25 mouse cellular contexts compared by ENCODE assay signal in genomic region chr11:100292884-100293283, GRCm38 (mm10). TPM values are rescaled to one million over a fixed set of nuclear protein-coding genes. Genes with fewer than 3 reads are reported as not detected.
DNase-seq lines count a peak whose midpoint lies in the region; ATAC-seq and TF ChIP-seq lines count a peak whose summit lies in the region.
"Had no signal": no experiment of that assay in that cellular context is flagged by ENCODE, and none has a peak within 500 bp of the region (broad histone marks: within the 10 kb centered on the region; RNA-seq: fewer than 3 reads in every experiment).

No protein-coding gene starts in this region.

- no peak overlapping the region for H3K27ac ChIP-seq in forebrain, embryonic 11.5 days (ENCODE audit: low read depth, low read length)
- H3K27ac ChIP-seq in forebrain, embryonic 12.5 days = no peak overlapping the region
- H3K27ac ChIP-seq in limb, embryonic 15.5 days = 0 out of 2 replicates have a peak overlapping the region, but pooled peaks have one; percentile 40
- H3K27ac ChIP-seq in limb, embryonic 10.5 days = no peak overlapping the region
- no peak overlapping the region for H3K27ac ChIP-seq in forebrain, embryonic 14.5 days (ENCODE audit: low read depth, low read length)
- H3K27ac ChIP-seq: heart, embryonic 13.5 days; hindbrain, postnatal 0 days had no signal

- TF ChIP-seq CTCF in E14TG2a.4 (conservative IDR thresholded peaks at IDR 0.05; ENCODE audit: low read length) = no peak

- no peak overlapping the region for H3K4me2 ChIP-seq in forebrain, embryonic 11.5 days (ENCODE audit: low read depth, low read length, severe bottlenecking)
- H3K4me2 ChIP-seq in forebrain, embryonic 12.5 days = no peak overlapping the region
- no peak overlapping the region for H3K4me2 ChIP-seq in limb, embryonic 15.5 days
- H3K4me2 ChIP-seq in forebrain, embryonic 14.5 days (ENCODE audit: low read length) = no peak overlapping the region
- H3K4me2 ChIP-seq: embryonic facial prominence, embryonic 13.5 days; heart, embryonic 13.5 days had no signal

- H3K27me3 ChIP-seq in forebrain, embryonic 11.5 days (ENCODE audit: control insufficient read depth, insufficient read depth, low read length) = no peaks in the 10 kb centered on the region
- H3K27me3 ChIP-seq in forebrain, embryonic 12.5 days = 0 out of 2 replicates have a peak, but pooled peaks cover 4% of the 10 kb centered on the region
- no peaks in the 10 kb centered on the region for H3K27me3 ChIP-seq in limb, embryonic 15.5 days
- no peaks in the 10 kb centered on the region for H3K27me3 ChIP-seq in limb, embryonic 10.5 days (ENCODE audit: low read depth, poor library complexity, severe bottlenecking)
- H3K27me3 ChIP-seq in E14TG2a.4 (ENCODE audit: insufficient read depth, low read length) = peaks cover 22% of the 10 kb centered on the region
- H3K27me3 ChIP-seq in forebrain, embryonic 14.5 days (replicated peaks; ENCODE audit: control insufficient read depth, insufficient read depth, low read length) = no peaks in the 10 kb centered on the region
- H3K27me3 ChIP-seq: embryonic facial prominence, embryonic 13.5 days had no signal

- no peak for DNase-seq in forebrain, embryonic 11.5 days (ENCODE audit: low spot score)
- no peak for DNase-seq in limb, embryonic 10.5 days (ENCODE audit: low spot score)
- DNase-seq in forebrain, embryonic 14.5 days (ENCODE audit: low spot score) = peak; percentile 60
- DNase-seq in retina, postnatal 1 day = no peak
- no peak for DNase-seq in frontal cortex, postnatal 25 days (ENCODE audit: low spot score in 2 of 2)
- DNase-seq: adrenal gland, adult 8-10 months; adrenal gland, postnatal 36 days; B cell, adult 2 months; cerebellum, adult 11 months; cerebellum, adult 8-10 months; cerebellum, postnatal 14 days; gastrocnemius, postnatal 36 days; heart, adult 11 months; heart, postnatal 36 days; kidney, adult 18-20 months had no signal

- no peak overlapping the region for H3K4me3 ChIP-seq in forebrain, embryonic 11.5 days (ENCODE audit: low read depth, low read length)
- no peak overlapping the region for H3K4me3 ChIP-seq in forebrain, embryonic 12.5 days (replicated peaks)
- H3K4me3 ChIP-seq in limb, embryonic 15.5 days = no peak overlapping the region
- no peak overlapping the region for H3K4me3 ChIP-seq in limb, embryonic 10.5 days
- H3K4me3 ChIP-seq in E14TG2a.4 (replicated peaks; ENCODE audit: low read length) = 0 out of 2 replicates have a peak overlapping the region, but pooled peaks have one; percentile 5
- H3K4me3 ChIP-seq in forebrain, embryonic 14.5 days (ENCODE audit: low read depth, low read length) = no peak overlapping the region
- H3K4me3 ChIP-seq: embryonic facial prominence, embryonic 13.5 days; heart, embryonic 13.5 days had no signal

- no peaks in the 10 kb centered on the region for H3K9me3 ChIP-seq in forebrain, embryonic 11.5 days (ENCODE audit: control insufficient read depth, low read length)
- no peaks in the 10 kb centered on the region for H3K9me3 ChIP-seq in forebrain, embryonic 12.5 days
- H3K9me3 ChIP-seq in limb, embryonic 15.5 days = no peaks in the 10 kb centered on the region
- H3K9me3 ChIP-seq in limb, embryonic 10.5 days (replicated peaks) = no peaks in the 10 kb centered on the region
- no peaks in the 10 kb centered on the region; the same call in 1 of the 2 replicates for H3K9me3 ChIP-seq in E14TG2a.4 (ENCODE audit: low read length)
- no peaks in the 10 kb centered on the region for H3K9me3 ChIP-seq in forebrain, embryonic 14.5 days (replicated peaks; ENCODE audit: control insufficient read depth, low read length)
- H3K9me3 ChIP-seq: embryonic facial prominence, embryonic 13.5 days; heart, embryonic 13.5 days had no signal

- H3K4me1 ChIP-seq in forebrain, embryonic 11.5 days (replicated peaks; ENCODE audit: control insufficient read depth, insufficient read depth, low read length) = peaks cover 2% of the 10 kb centered on the region; the same call in 1 of the 2 replicates
- peaks cover 14% of the 10 kb centered on the region for H3K4me1 ChIP-seq in forebrain, embryonic 12.5 days
- H3K4me1 ChIP-seq in limb, embryonic 15.5 days = peaks cover 27% of the 10 kb centered on the region
- H3K4me1 ChIP-seq in limb, embryonic 10.5 days = 0 out of 2 replicates have a peak, but pooled peaks cover 8% of the 10 kb centered on the region
- H3K4me1 ChIP-seq in E14TG2a.4 (replicated peaks; ENCODE audit: low read depth, low read length) = peaks cover 50% of the 10 kb centered on the region
- no peaks in the 10 kb centered on the region; the same call in 1 of the 2 replicates for H3K4me1 ChIP-seq in forebrain, embryonic 14.5 days (ENCODE audit: control insufficient read depth, insufficient read depth, low read length)

- H3K36me3 ChIP-seq in forebrain, embryonic 11.5 days (ENCODE audit: control insufficient read depth, insufficient read depth, low read length) = no peaks in the 10 kb centered on the region
- H3K36me3 ChIP-seq in forebrain, embryonic 12.5 days (replicated peaks) = no peaks in the 10 kb centered on the region
- no peaks in the 10 kb centered on the region for H3K36me3 ChIP-seq in limb, embryonic 15.5 days
- no peaks in the 10 kb centered on the region for H3K36me3 ChIP-seq in limb, embryonic 10.5 days
- H3K36me3 ChIP-seq in E14TG2a.4 (ENCODE audit: insufficient read depth, low read length) = no peaks in the 10 kb centered on the region
- no peaks in the 10 kb centered on the region for H3K36me3 ChIP-seq in forebrain, embryonic 14.5 days (ENCODE audit: control insufficient read depth, insufficient read depth, low read length)
- H3K36me3 ChIP-seq: embryonic facial prominence, embryonic 13.5 days; heart, embryonic 13.5 days had no signal

- ATAC-seq in forebrain, embryonic 11.5 days (replicated peaks; ENCODE audit: low FRiP score) = peak; percentile 35; the same call in 1 of the 2 replicates
- no peak for ATAC-seq in forebrain, embryonic 12.5 days (ENCODE audit: low FRiP score)
- no peak for ATAC-seq in limb, embryonic 15.5 days (ENCODE audit: insufficient number of reproducible peaks, low FRiP score, low TSS enrichment, low read depth)
- ATAC-seq in forebrain, embryonic 14.5 days = peak; percentile 73
- ATAC-seq: hindbrain, postnatal 0 days had no signal

- H3K9ac ChIP-seq in forebrain, embryonic 11.5 days (ENCODE audit: low read length) = no peak overlapping the region
- H3K9ac ChIP-seq in forebrain, embryonic 12.5 days = no peak overlapping the region
- no peak overlapping the region for H3K9ac ChIP-seq in limb, embryonic 15.5 days
- no peak overlapping the region for H3K9ac ChIP-seq in forebrain, embryonic 14.5 days (ENCODE audit: low read length)
- H3K9ac ChIP-seq: embryonic facial prominence, embryonic 13.5 days; heart, embryonic 13.5 days had no signal

- 51% methylated on average over 6 of the region's 6 CpGs for WGBS in forebrain, embryonic 11.5 days
- 42% methylated on average over 6 of the region's 6 CpGs for WGBS in forebrain, embryonic 12.5 days
- 62% methylated on average over 6 of the region's 6 CpGs for WGBS in limb, embryonic 15.5 days
- WGBS in limb, embryonic 10.5 days = 63% methylated on average over 6 of the region's 6 CpGs
- WGBS in forebrain, embryonic 14.5 days = 19% methylated on average over 6 of the region's 6 CpGs

RNA-seq across cellular contexts. Expression of gene Krt42, which starts 23.2 kb away (rescaled TPM):
- polyA plus RNA-seq in forebrain, embryonic 11.5 days (2014; fragmentation: Nextera tagmentation; extraction: Ambion mirVana) = not detected in 2 replicates
- polyA plus RNA-seq in forebrain, embryonic 12.5 days (2016; fragmentation: Nextera tagmentation; extraction: Ambion mirVana) = not detected in 2 replicates
- polyA plus RNA-seq in limb, embryonic 15.5 days (2015; fragmentation: Nextera tagmentation; extraction: Ambion mirVana) = 0.15 TPM in 1 of 2 replicates, not detected in the other
- polyA plus RNA-seq in limb, embryonic 10.5 days (2016; fragmentation: Nextera tagmentation; extraction: Ambion mirVana) = 0.21 TPM in 1 of 2 replicates, not detected in the other
- 0.21 TPM in 1 of 2 replicates, not detected in the other for polyA plus RNA-seq in forebrain, embryonic 14.5 days (2014; fragmentation: Nextera tagmentation; extraction: Ambion mirVana)
- polyA plus RNA-seq: cortical plate, adult 2 months; heart, embryonic 13.5 days; heart, postnatal 0 days; hindbrain, embryonic 11.5 days; hindbrain, postnatal 0 days; intestine, embryonic 14.5 days had no signal

RNA-seq across cellular contexts. Expression of gene Eif1, which starts 26.8 kb away (rescaled TPM):
- polyA plus RNA-seq in forebrain, embryonic 11.5 days (2014; fragmentation: Nextera tagmentation; extraction: Ambion mirVana) = 1,675 and 1,791 TPM in 2 replicates
- polyA plus RNA-seq in forebrain, embryonic 12.5 days (2016; fragmentation: Nextera tagmentation; extraction: Ambion mirVana) = 1,544 and 1,585 TPM in 2 replicates
- polyA plus RNA-seq in limb, embryonic 15.5 days (2015; fragmentation: Nextera tagmentation; extraction: Ambion mirVana) = 1,535 and 1,764 TPM in 2 replicates
- 1,486 and 1,565 TPM in 2 replicates for polyA plus RNA-seq in limb, embryonic 10.5 days (2016; fragmentation: Nextera tagmentation; extraction: Ambion mirVana)
- 1,289 and 1,493 TPM in 2 replicates for polyA plus RNA-seq in forebrain, embryonic 14.5 days (2014; fragmentation: Nextera tagmentation; extraction: Ambion mirVana)

RNA-seq across cellular contexts. Expression of gene Krt17, which starts 32.1 kb away (rescaled TPM):
- not detected in 2 replicates for polyA plus RNA-seq in forebrain, embryonic 11.5 days (2014; fragmentation: Nextera tagmentation; extraction: Ambion mirVana)
- 0.51 and 0.91 TPM in 2 replicates for polyA plus RNA-seq in forebrain, embryonic 12.5 days (2016; fragmentation: Nextera tagmentation; extraction: Ambion mirVana)
- 264 and 267 TPM in 2 replicates for polyA plus RNA-seq in limb, embryonic 15.5 days (2015; fragmentation: Nextera tagmentation; extraction: Ambion mirVana)
- 1.3 and 7.6 TPM in 2 replicates for polyA plus RNA-seq in limb, embryonic 10.5 days (2016; fragmentation: Nextera tagmentation; extraction: Ambion mirVana)
- polyA plus RNA-seq in forebrain, embryonic 14.5 days (2014; fragmentation: Nextera tagmentation; extraction: Ambion mirVana) = 0.14 and 0.23 TPM in 2 replicates

RNA-seq across cellular contexts. Expression of gene Gast, which starts 41.3 kb away (rescaled TPM):
- 0.69 and 0.79 TPM in 2 replicates for polyA plus RNA-seq in forebrain, embryonic 11.5 days (2014; fragmentation: Nextera tagmentation; extraction: Ambion mirVana)
- polyA plus RNA-seq in forebrain, embryonic 12.5 days (2016; fragmentation: Nextera tagmentation; extraction: Ambion mirVana) = 1.1 TPM in 1 of 2 replicates, not detected in the other
- polyA plus RNA-seq in limb, embryonic 15.5 days (2015; fragmentation: Nextera tagmentation; extraction: Ambion mirVana) = 3.1 and 4.0 TPM in 2 replicates
- polyA plus RNA-seq in limb, embryonic 10.5 days (2016; fragmentation: Nextera tagmentation; extraction: Ambion mirVana) = not detected in 2 replicates
- polyA plus RNA-seq in forebrain, embryonic 14.5 days (2014; fragmentation: Nextera tagmentation; extraction: Ambion mirVana) = 0.43 and 0.93 TPM in 2 replicates
- polyA plus RNA-seq: heart, embryonic 13.5 days; heart, postnatal 0 days; hindbrain, embryonic 11.5 days had no signal

RNA-seq across cellular contexts. Expression of gene Krt16, which starts 44.2 kb away (rescaled TPM):
- not detected in 2 replicates for polyA plus RNA-seq in forebrain, embryonic 11.5 days (2014; fragmentation: Nextera tagmentation; extraction: Ambion mirVana)
- polyA plus RNA-seq in forebrain, embryonic 12.5 days (2016; fragmentation: Nextera tagmentation; extraction: Ambion mirVana) = not detected in 2 replicates
- polyA plus RNA-seq in limb, embryonic 15.5 days (2015; fragmentation: Nextera tagmentation; extraction: Ambion mirVana) = 11.7 and 16.2 TPM in 2 replicates
- not detected in 2 replicates for polyA plus RNA-seq in limb, embryonic 10.5 days (2016; fragmentation: Nextera tagmentation; extraction: Ambion mirVana)
- polyA plus RNA-seq in forebrain, embryonic 14.5 days (2014; fragmentation: Nextera tagmentation; extraction: Ambion mirVana) = not detected in 2 replicates
- polyA plus RNA-seq: cortical plate, adult 2 months; heart, embryonic 13.5 days; heart, postnatal 0 days; hindbrain, embryonic 11.5 days; hindbrain, postnatal 0 days; intestine, embryonic 14.5 days had no signal

Comparison
In these comparisons a context has a peak if more than half of its experiments do, and no peak if none do; other contexts are left out.
1. ATAC-seq: peak in forebrain, embryonic 11.5 days (single experiment) and forebrain, embryonic 14.5 days (single experiment); none in forebrain, embryonic 12.5 days (single experiment) and limb, embryonic 15.5 days (single experiment).
2. RNA of gene Krt17, which starts 32.1 kb away (polyA plus RNA-seq): 264 to 267 TPM in limb, embryonic 15.5 days; 1.3 to 7.6 TPM in limb, embryonic 10.5 days, 0.51 to 0.91 TPM in forebrain, embryonic 12.5 days, 0.14 to 0.23 TPM in forebrain, embryonic 14.5 days and not detected in forebrain, embryonic 11.5 days; every median in the first group is over 10 times any median in the second.